Mouse (Mus musculus) forebrain, embryonic 15.5 days (tissue): ENCODE data around the gene Epha1. TPM values are rescaled to one million over a fixed set of nuclear protein-coding genes. Genes with fewer than 3 reads are reported as not detected.

ENCODE experiments used
- polyA plus RNA-seq: library from polyadenylated mRNA; unstranded; fragments of >200 nt; fragmentation: Nextera tagmentation; extraction: Ambion mirVana; gene quantifications from 2 replicates; pipeline ENCODE4 v1.2.1, GENCODE M21; 2015

Gene Epha1
- polyA plus RNA-seq, 1 experiment from 2014 or later = 0.14 TPM

Other genes with a start within 250 kb of the Epha1 start
- not detected in 2 replicates for gene Tas2r139, start 232.3 kb downstream of the Epha1 start, polyA plus RNA-seq
- gene Tas2r144, start 157.9 kb downstream of the Epha1 start, polyA plus RNA-seq = not detected in 2 replicates
- gene Gstk1, start 127.3 kb downstream of the Epha1 start, polyA plus RNA-seq = 10.7 and 12.0 TPM in 2 replicates
- 0.22 and 0.24 TPM in 2 replicates for gene Tmem139, start 111.3 kb downstream of the Epha1 start, polyA plus RNA-seq
- gene Casp2, start 108.3 kb downstream of the Epha1 start, polyA plus RNA-seq = 61.4 and 62.7 TPM in 2 replicates
- 2.2 and 2.3 TPM in 2 replicates for gene Clcn1, start 86.6 kb downstream of the Epha1 start, polyA plus RNA-seq
- 5.4 and 6.2 TPM in 2 replicates for gene Fam131b, start 48.6 kb downstream of the Epha1 start, polyA plus RNA-seq
- gene Zyx, start 23.6 kb downstream of the Epha1 start, polyA plus RNA-seq = 33.1 and 37.6 TPM in 2 replicates
- not detected in 2 replicates for gene Tas2r143, start 27.0 kb upstream of the Epha1 start, polyA plus RNA-seq
- not detected in 2 replicates for gene Tas2r135, start 32.2 kb upstream of the Epha1 start, polyA plus RNA-seq
- gene Tas2r126, start 61.3 kb upstream of the Epha1 start, polyA plus RNA-seq = not detected in 2 replicates
- not detected in 2 replicates for gene Olfr458, start 91.9 kb upstream of the Epha1 start, polyA plus RNA-seq
- not detected in 2 replicates for gene Olfr457, start 103.1 kb upstream of the Epha1 start, polyA plus RNA-seq
- not detected in 2 replicates for gene Olfr456, start 113.9 kb upstream of the Epha1 start, polyA plus RNA-seq
- gene Olfr455, start 174.3 kb upstream of the Epha1 start, polyA plus RNA-seq = not detected in 2 replicates
- gene Tcaf3, start 224.4 kb upstream of the Epha1 start, polyA plus RNA-seq = not detected in 2 replicates